Mouse (Mus musculus): ENCODE measurements at regions not wholly inside any gene's neighbourhood (a gene's known extent, or its start where the extent isn't known, plus 50 kb on each side); places are given as distances from the start of the nearest gene placed in this dataset.

DNA sequence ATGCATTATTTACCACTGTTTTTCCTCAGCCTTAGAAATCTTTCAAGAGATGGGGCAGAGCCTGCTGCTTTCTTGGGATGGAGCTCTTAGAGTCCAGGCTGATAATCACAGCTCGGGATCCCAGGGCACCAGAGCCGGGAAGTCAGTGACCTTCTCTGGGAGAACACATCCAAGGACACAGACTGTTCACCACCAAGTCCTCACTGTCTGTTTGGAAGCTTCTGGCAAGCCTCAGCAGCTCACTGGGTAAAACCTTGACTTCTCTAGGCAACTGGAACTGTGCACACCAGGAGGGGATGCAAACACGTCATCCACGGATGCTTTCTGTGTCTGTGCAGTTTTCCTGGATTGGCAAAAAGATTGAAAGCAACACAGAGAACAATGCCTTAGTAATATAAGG, 330.6 kb downstream of the Tcerg1l start:
- Histone ChIP-seq H3K36me3 (no peaks in the 10 kb centered on the region), H3K4me3 (replicated peaks) (no peak overlapping the region), H3K4me2 (no peak overlapping the region), H3K4me1 (no peaks in the 10 kb centered on the region), H3K27ac (no peak overlapping the region), H3K9ac (no peak overlapping the region), H3K9me3 (replicated peaks) (no peaks in the 10 kb centered on the region), H3K27me3 (no peaks in the 10 kb centered on the region)
- no peak for ATAC-seq (replicated peaks; ENCODE audit: low FRiP score)
- 86% methylated on average over 4 of the region's 4 CpGs for WGBS

- no peak overlapping the region for H3K9ac ChIP-seq
- 49% methylated on average over 3 of the region's 3 CpGs for WGBS
These were observed 322.3 kb downstream of the Tcerg1l start for GRCm38 (mm10) chr7:138075231-138075630.

DNA sequence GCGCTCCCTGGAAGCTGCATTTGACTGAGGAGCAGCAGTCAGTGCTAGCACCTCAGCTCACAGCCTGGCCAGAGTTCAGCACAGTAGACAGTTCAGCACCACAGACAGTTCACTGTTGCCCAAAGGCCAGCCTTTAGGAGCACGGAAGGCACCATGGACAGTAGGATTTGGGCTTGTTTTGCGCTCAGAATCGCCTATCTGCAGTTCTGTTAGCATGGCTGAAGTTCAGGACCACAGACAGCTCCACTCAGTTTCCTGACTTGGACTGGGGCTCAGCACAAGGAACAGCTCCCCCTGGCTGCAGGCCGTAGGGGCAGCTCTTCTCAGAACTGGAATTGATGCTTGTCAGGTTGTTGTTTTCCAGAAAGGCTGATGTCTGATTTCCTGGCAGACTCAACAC, 313.6 kb downstream of the Tcerg1l start:
- peak; percentile 91 for ATAC-seq (replicated peaks; ENCODE audit: low FRiP score)
- no peak overlapping the region for H3K4me2 ChIP-seq
- no peaks in the 10 kb centered on the region for H3K27me3 ChIP-seq
- H3K27ac ChIP-seq = no peak overlapping the region
- H3K36me3 ChIP-seq = no peaks in the 10 kb centered on the region
- H3K4me3 ChIP-seq (replicated peaks) = no peak overlapping the region
- H3K9me3 ChIP-seq (replicated peaks) = no peaks in the 10 kb centered on the region
- H3K9ac ChIP-seq = no peak overlapping the region
- WGBS = 17% methylated on average over 5 of the region's 5 CpGs
- no peaks in the 10 kb centered on the region for H3K4me1 ChIP-seq

More at GRCm38 (mm10) chr7:138075231-138075630, 322.3 kb downstream of the Tcerg1l start:
- no peak overlapping the region for H3K4me2 ChIP-seq
- no peaks in the 10 kb centered on the region for H3K9me3 ChIP-seq (replicated peaks)
- no peaks in the 10 kb centered on the region for H3K36me3 ChIP-seq
- H3K27ac ChIP-seq = no peak overlapping the region
- ATAC-seq (replicated peaks; ENCODE audit: low FRiP score) = no peak
- H3K4me1 ChIP-seq = no peaks in the 10 kb centered on the region
- H3K4me3 ChIP-seq (replicated peaks) = no peak overlapping the region
- no peaks in the 10 kb centered on the region for H3K27me3 ChIP-seq

GRCm38 (mm10) chr7:138107471-138108210, 289.9 kb downstream of the Tcerg1l start:
- Histone ChIP-seq H3K4me3 (replicated peaks) (no peak overlapping the region), H3K27ac (no peak overlapping the region), H3K9me3 (replicated peaks) (no peaks in the 10 kb centered on the region), H3K4me1 (no peaks in the 10 kb centered on the region), H3K4me2 (no peak overlapping the region), H3K9ac (no peak overlapping the region), H3K36me3 (no peaks in the 10 kb centered on the region), H3K27me3 (no peaks in the 10 kb centered on the region)
- 66% methylated on average over 7 of the region's 7 CpGs for WGBS
- ATAC-seq (replicated peaks; ENCODE audit: low FRiP score) = no peak

- Histone ChIP-seq H3K9me3 (replicated peaks) (no peaks in the 10 kb centered on the region), H3K27me3 (no peaks in the 10 kb centered on the region), H3K4me2 (no peak overlapping the region), H3K4me1 (no peaks in the 10 kb centered on the region), H3K4me3 (replicated peaks) (no peak overlapping the region), H3K36me3 (no peaks in the 10 kb centered on the region), H3K27ac (no peak overlapping the region), H3K9ac (no peak overlapping the region)
- 12% methylated on average over 4 of the region's 4 CpGs for WGBS
- no peak for ATAC-seq (replicated peaks; ENCODE audit: low FRiP score)
These were observed 276.0 kb downstream of the Tcerg1l start for GRCm38 (mm10) chr7:138121497-138121896.

- Histone ChIP-seq H3K9me3 (replicated peaks) (no peaks in the 10 kb centered on the region), H3K27me3 (no peaks in the 10 kb centered on the region), H3K27ac (no peak overlapping the region), H3K36me3 (no peaks in the 10 kb centered on the region), H3K4me2 (no peak overlapping the region), H3K4me3 (replicated peaks) (no peak overlapping the region), H3K4me1 (no peaks in the 10 kb centered on the region), H3K9ac (no peak overlapping the region)
- no peak for ATAC-seq (replicated peaks; ENCODE audit: low FRiP score)
- WGBS = 69% methylated on average over 2 of the region's 2 CpGs
These were observed 267.8 kb downstream of the Tcerg1l start for GRCm38 (mm10) chr7:138129701-138130100.

GRCm38 (mm10) chr7:138133427-138133826, 264.1 kb downstream of the Tcerg1l start:
- no peak overlapping the region for H3K9ac ChIP-seq
- H3K27ac ChIP-seq = no peak overlapping the region
- H3K4me3 ChIP-seq (replicated peaks) = no peak overlapping the region
- H3K4me2 ChIP-seq = no peak overlapping the region
- H3K9me3 ChIP-seq (replicated peaks) = no peaks in the 10 kb centered on the region
- ATAC-seq (replicated peaks; ENCODE audit: low FRiP score) = no peak
- WGBS = 89% methylated on average over 6 of the region's 6 CpGs
- no peaks in the 10 kb centered on the region for H3K36me3 ChIP-seq
- no peaks in the 10 kb centered on the region for H3K27me3 ChIP-seq
- H3K4me1 ChIP-seq = no peaks in the 10 kb centered on the region

DNA sequence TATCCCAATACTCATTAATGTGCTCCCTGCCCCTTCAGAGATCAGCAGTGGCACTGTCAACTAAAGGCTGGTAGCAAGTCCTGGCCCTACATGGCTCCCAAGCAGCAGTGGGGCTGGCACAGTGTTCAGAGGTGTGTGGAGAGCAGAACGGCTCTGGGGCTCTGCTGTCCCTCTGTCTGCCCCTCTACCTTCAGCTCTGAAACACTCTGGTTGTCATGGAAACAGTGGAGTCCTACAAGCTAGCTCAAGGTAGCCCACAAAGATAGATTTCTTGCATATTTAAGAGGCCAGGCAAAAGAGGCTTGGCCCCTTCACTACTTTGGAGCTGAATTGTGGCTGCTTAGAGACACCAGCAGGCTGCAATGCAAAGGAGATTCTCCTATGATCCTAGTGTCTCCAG, 259.6 kb downstream of the Tcerg1l start:
- Histone ChIP-seq H3K27me3 (no peaks in the 10 kb centered on the region), H3K4me3 (replicated peaks) (no peak overlapping the region), H3K9me3 (replicated peaks) (no peaks in the 10 kb centered on the region), H3K27ac (no peak overlapping the region), H3K4me2 (no peak overlapping the region), H3K9ac (no peak overlapping the region), H3K4me1 (no peaks in the 10 kb centered on the region), H3K36me3 (no peaks in the 10 kb centered on the region)
- no peak for ATAC-seq (replicated peaks; ENCODE audit: low FRiP score)
- WGBS = 55% methylated on average over 1 of the region's 1 CpGs

- WGBS = 80% methylated on average over 5 of the region's 5 CpGs
- ATAC-seq (replicated peaks; ENCODE audit: low FRiP score) = no peak
- H3K9ac ChIP-seq = no peak overlapping the region
- H3K36me3 ChIP-seq = no peaks in the 10 kb centered on the region
- no peak overlapping the region for H3K27ac ChIP-seq
- no peaks in the 10 kb centered on the region for H3K4me1 ChIP-seq
- H3K4me3 ChIP-seq (replicated peaks) = no peak overlapping the region
- H3K27me3 ChIP-seq = no peaks in the 10 kb centered on the region
- H3K9me3 ChIP-seq (replicated peaks) = no peaks in the 10 kb centered on the region
- no peak overlapping the region for H3K4me2 ChIP-seq
These were observed 257.8 kb downstream of the Tcerg1l start for GRCm38 (mm10) chr7:138139766-138140165.

DNA sequence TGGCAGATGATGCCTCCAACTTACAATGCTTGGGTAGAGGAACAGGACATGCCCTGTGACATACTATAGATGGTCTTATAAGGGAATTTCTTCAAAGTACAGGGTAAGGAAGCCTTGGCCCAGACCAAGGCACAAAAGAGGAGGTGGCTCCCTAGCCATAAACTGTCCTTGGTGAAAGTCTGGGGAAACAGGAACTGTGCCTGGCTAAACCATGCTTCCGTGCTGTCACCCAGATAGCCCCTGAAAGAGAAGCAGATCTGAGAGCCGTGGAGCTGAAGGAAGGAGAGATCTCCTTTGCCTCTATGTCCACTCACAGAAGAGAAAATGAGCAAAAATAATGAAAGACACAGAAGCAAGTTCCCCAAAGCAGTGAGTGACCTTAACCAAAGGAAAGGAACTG, 248.0 kb downstream of the Tcerg1l start:
- Histone ChIP-seq H3K4me1 (no peaks in the 10 kb centered on the region), H3K27ac (no peak overlapping the region), H3K27me3 (no peaks in the 10 kb centered on the region), H3K9me3 (replicated peaks) (no peaks in the 10 kb centered on the region), H3K4me2 (no peak overlapping the region), H3K4me3 (replicated peaks) (no peak overlapping the region), H3K36me3 (no peaks in the 10 kb centered on the region), H3K9ac (no peak overlapping the region)
- ATAC-seq (replicated peaks; ENCODE audit: low FRiP score) = no peak
- 48% methylated on average over 2 of the region's 2 CpGs for WGBS

DNA sequence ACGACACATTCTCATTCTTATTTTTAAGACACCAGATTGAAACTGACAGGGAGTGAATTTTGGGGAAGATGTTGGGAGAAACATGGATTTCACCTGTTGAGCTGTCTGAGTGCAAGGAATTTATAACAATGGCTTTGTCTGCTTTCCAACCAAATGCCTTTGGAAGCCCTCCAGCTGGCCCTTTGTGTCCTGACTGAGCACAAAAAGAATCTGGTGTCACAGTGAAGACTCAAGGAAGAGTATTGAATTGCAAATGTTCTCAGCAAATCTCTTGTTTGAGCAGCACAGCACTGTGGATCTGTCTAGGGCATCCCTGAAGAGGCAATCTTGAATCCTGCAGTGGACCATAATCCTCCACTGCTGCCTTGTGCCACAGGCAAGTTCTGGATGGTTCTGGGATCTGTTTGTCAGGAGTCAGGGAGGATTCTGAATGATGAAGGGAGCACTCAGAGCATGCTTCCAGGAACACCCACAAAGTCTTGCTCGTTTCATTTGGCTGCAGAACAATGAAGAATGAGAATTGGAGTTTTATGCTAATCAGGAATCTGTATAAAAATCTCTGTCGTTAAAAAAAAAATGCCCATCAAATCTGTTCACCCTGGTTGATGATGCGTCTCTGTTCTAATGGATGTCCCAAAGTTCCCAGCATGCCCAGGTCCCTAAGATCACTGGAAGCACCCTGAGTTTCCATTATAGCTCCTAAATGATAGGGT, 243.9 kb downstream of the Tcerg1l start:
- Histone ChIP-seq H3K27ac (no peak overlapping the region), H3K36me3 (no peaks in the 10 kb centered on the region), H3K9ac (no peak overlapping the region), H3K9me3 (replicated peaks) (no peaks in the 10 kb centered on the region), H3K4me2 (no peak overlapping the region), H3K4me1 (no peaks in the 10 kb centered on the region), H3K27me3 (no peaks in the 10 kb centered on the region), H3K4me3 (replicated peaks) (no peak overlapping the region)
- no peak for ATAC-seq (replicated peaks; ENCODE audit: low FRiP score)
- 75% methylated on average over 4 of the region's 4 CpGs for WGBS
